Mouse (Mus musculus) heart, embryonic 13.5 days (tissue): ENCODE results near the gene Slc1a7. TPM values are rescaled to one million over a fixed set of nuclear protein-coding genes. Genes with fewer than 3 reads are reported as not detected.

Experiments used
- ATAC-seq: fragments of 200-750 bp; cut with Nextera tagmentation; 2 replicates; pipeline ENCODE4 v1.8.0; 2017; ENCODE audit warnings: moderate TSS enrichment; ENCODE audit not compliant: insufficient number of reproducible peaks, low FRiP score, low TSS enrichment; ENCODE audit errors: extremely low read depth
- H3K27ac ChIP-seq: fragments of 300-500 bp; sonication (generic); replicated peaks from 2 replicates; pipeline ENCODE4 v1.5.1; 2015; ENCODE audit warnings: moderate library complexity, mild to moderate bottlenecking, inconsistent platforms
- H3K27me3 ChIP-seq: fragments of 300-500 bp; sonication (generic); replicated peaks from 2 replicates; pipeline ENCODE4 v1.6.1; 2015; ENCODE audit warnings: mild to moderate bottlenecking, inconsistent platforms
- H3K36me3 ChIP-seq: fragments of 300-500 bp; sonication (generic); 2 replicates; pipeline ENCODE4 v1.6.1; 2015; ENCODE audit warnings: mild to moderate bottlenecking, inconsistent platforms
- H3K4me1 ChIP-seq: fragments of 300-500 bp; sonication (generic); 2 replicates; pipeline ENCODE4 v1.6.1; 2015; ENCODE audit warnings: inconsistent platforms
- H3K4me2 ChIP-seq: fragments of 300-500 bp; sonication (generic); 2 replicates; pipeline ENCODE4 v1.6.1; 2015; ENCODE audit warnings: inconsistent platforms, mild to moderate bottlenecking, moderate library complexity
- H3K4me3 ChIP-seq: fragments of 300-500 bp; sonication (generic); 2 replicates; pipeline ENCODE4 v1.5.1; 2015; ENCODE audit warnings: moderate library complexity, mild to moderate bottlenecking, inconsistent platforms
- H3K9ac ChIP-seq: fragments of 300-500 bp; sonication (generic); 2 replicates; pipeline ENCODE4 v1.6.1; 2015; ENCODE audit warnings: inconsistent platforms, mild to moderate bottlenecking, moderate library complexity
- H3K9me3 ChIP-seq: fragments of 300-500 bp; sonication (generic); 2 replicates; pipeline ENCODE4 v1.6.1; 2016; ENCODE audit warnings: inconsistent platforms
- WGBS: fragments of 180-500 bp; shearing (Covaris S2); methylation state at CpG from one replicate; pipeline ENCODE4 v1.1.7; 2015; ENCODE audit warnings: mixed read lengths; 5-methylcytosine and 5-hydroxymethylcytosine counted together
- polyA plus RNA-seq: library from polyadenylated mRNA; unstranded; fragments of >200 nt; fragmentation: Nextera tagmentation; extraction: Ambion mirVana; gene quantifications from 2 replicates; pipeline ENCODE4 v1.2.1, GENCODE M21; 2015

The Slc1a7 gene
- polyA plus RNA-seq, 1 experiment from 2014 or later, result not detected

GRCm38 (mm10) chr4:108026193-108026592 is 58.1 kb downstream of the Slc1a7 start:
- no peak overlapping the region for H3K4me3 ChIP-seq
- ATAC-seq, result no peak
- no peak overlapping the region for H3K9ac ChIP-seq
- H3K27me3 ChIP-seq, result peaks cover 45% of the 10 kb centered on the region
- WGBS, result 36% methylated on average over 3 of the region's 3 CpGs
- no peaks in the 10 kb centered on the region for H3K36me3 ChIP-seq
- no peak overlapping the region for H3K27ac ChIP-seq
- no peaks in the 10 kb centered on the region for H3K9me3 ChIP-seq
- no peak overlapping the region for H3K4me2 ChIP-seq
- peaks cover 25% of the 10 kb centered on the region for H3K4me1 ChIP-seq

GRCm38 (mm10) chr4:108030888-108031501 is 62.9 kb downstream of the Slc1a7 start:
- Histone ChIP-seq H3K9ac (peak overlapping the region; percentile 78), H3K4me3 (peak overlapping the region; percentile 69), H3K9me3 (no peaks in the 10 kb centered on the region), H3K4me2 (peak overlapping the region; percentile 99), H3K4me1 (peaks cover 24% of the 10 kb centered on the region), H3K36me3 (no peaks in the 10 kb centered on the region), H3K27ac (no peak overlapping the region), H3K27me3 (peaks cover 80% of the 10 kb centered on the region)
- no peak for ATAC-seq
- 5% methylated on average over 22 of the region's 22 CpGs for WGBS

- H3K4me1 ChIP-seq, result peaks cover 24% of the 10 kb centered on the region
- H3K36me3 ChIP-seq, result no peaks in the 10 kb centered on the region
- no peaks in the 10 kb centered on the region for H3K9me3 ChIP-seq
- H3K27me3 ChIP-seq, result peaks cover 77% of the 10 kb centered on the region
- H3K4me3 ChIP-seq, result peak overlapping the region; percentile 69
- peak overlapping the region; percentile 99 for H3K4me2 ChIP-seq
- H3K9ac ChIP-seq, result peak overlapping the region; percentile 78
- no peak overlapping the region for H3K27ac ChIP-seq
- no peak; the same call in 1 of the 2 replicates for ATAC-seq
- WGBS, result under 1% methylated on average over 86 of the region's 86 CpGs
Measured at GRCm38 (mm10) chr4:108031502-108032351, 63.6 kb downstream of the Slc1a7 start.

GRCm38 (mm10) chr4:108032352-108032849 is 64.3 kb downstream of the Slc1a7 start:
- 44% methylated on average over 11 of the region's 11 CpGs for WGBS
- H3K9me3 ChIP-seq, result no peaks in the 10 kb centered on the region
- peaks cover 76% of the 10 kb centered on the region for H3K27me3 ChIP-seq
- H3K27ac ChIP-seq, result no peak overlapping the region
- H3K9ac ChIP-seq, result peak overlapping the region; percentile 78
- H3K4me1 ChIP-seq, result peaks cover 24% of the 10 kb centered on the region
- peak overlapping the region; percentile 99 for H3K4me2 ChIP-seq
- H3K36me3 ChIP-seq, result no peaks in the 10 kb centered on the region
- peak overlapping the region; percentile 69 for H3K4me3 ChIP-seq
- no peak for ATAC-seq

- WGBS, result 82% methylated on average over 8 of the region's 8 CpGs
- ATAC-seq, result no peak
- Histone ChIP-seq H3K4me3 (no peak overlapping the region), H3K36me3 (no peaks in the 10 kb centered on the region), H3K9ac (no peak overlapping the region), H3K4me2 (no peak overlapping the region), H3K27me3 (peaks cover 68% of the 10 kb centered on the region), H3K27ac (no peak overlapping the region), H3K9me3 (no peaks in the 10 kb centered on the region), H3K4me1 (peaks cover 24% of the 10 kb centered on the region)
Measured at GRCm38 (mm10) chr4:108033041-108033764, 65.1 kb downstream of the Slc1a7 start.

- Histone ChIP-seq H3K9me3 (no peaks in the 10 kb centered on the region), H3K36me3 (peaks cover 2% of the 10 kb centered on the region), H3K9ac (no peak overlapping the region), H3K4me2 (no peak overlapping the region), H3K27ac (no peak overlapping the region), H3K4me1 (peaks cover 12% of the 10 kb centered on the region), H3K4me3 (no peak overlapping the region), H3K27me3 (peaks cover 31% of the 10 kb centered on the region)
- 82% methylated on average over 8 of the region's 8 CpGs for WGBS
- ATAC-seq, result no peak
Measured at GRCm38 (mm10) chr4:108037027-108037426, 68.9 kb downstream of the Slc1a7 start.

GRCm38 (mm10) chr4:108045136-108046107 is 77.3 kb downstream of the Slc1a7 start:
- no peak overlapping the region for H3K27ac ChIP-seq
- no peak overlapping the region for H3K4me2 ChIP-seq
- H3K4me1 ChIP-seq, result peaks cover 13% of the 10 kb centered on the region
- no peak overlapping the region for H3K4me3 ChIP-seq
- ATAC-seq, result no peak
- H3K36me3 ChIP-seq, result peaks cover 72% of the 10 kb centered on the region
- 62% methylated on average over 19 of the region's 19 CpGs for WGBS
- H3K9ac ChIP-seq, result peak overlapping the region; percentile 2; the same call in 1 of the 2 replicates
- H3K9me3 ChIP-seq, result no peaks in the 10 kb centered on the region
- H3K27me3 ChIP-seq, result no peaks in the 10 kb centered on the region

GRCm38 (mm10) chr4:108046136-108046535 is 78.0 kb downstream of the Slc1a7 start:
- no peak overlapping the region for H3K27ac ChIP-seq
- H3K4me1 ChIP-seq, result peaks cover 13% of the 10 kb centered on the region
- no peaks in the 10 kb centered on the region for H3K27me3 ChIP-seq
- no peak overlapping the region for H3K4me3 ChIP-seq
- WGBS, result 73% methylated on average over 8 of the region's 8 CpGs
- H3K4me2 ChIP-seq, result no peak overlapping the region
- H3K9me3 ChIP-seq, result no peaks in the 10 kb centered on the region
- no peak overlapping the region for H3K9ac ChIP-seq
- H3K36me3 ChIP-seq, result peaks cover 78% of the 10 kb centered on the region
- no peak for ATAC-seq

GRCm38 (mm10) chr4:108051687-108052274 is 83.6 kb downstream of the Slc1a7 start:
- 68% methylated on average over 10 of the region's 10 CpGs for WGBS
- Histone ChIP-seq H3K27me3 (no peaks in the 10 kb centered on the region), H3K4me2 (no peak overlapping the region), H3K9me3 (no peaks in the 10 kb centered on the region), H3K4me3 (no peak overlapping the region), H3K36me3 (peaks cover 88% of the 10 kb centered on the region), H3K4me1 (peaks cover 20% of the 10 kb centered on the region), H3K9ac (no peak overlapping the region), H3K27ac (no peak overlapping the region)
- no peak for ATAC-seq

- H3K36me3 ChIP-seq, result peaks cover 86% of the 10 kb centered on the region
- H3K9me3 ChIP-seq, result no peaks in the 10 kb centered on the region
- H3K4me1 ChIP-seq, result peaks cover 20% of the 10 kb centered on the region
- no peak overlapping the region for H3K4me3 ChIP-seq
- no peaks in the 10 kb centered on the region for H3K27me3 ChIP-seq
- H3K9ac ChIP-seq, result 0 out of 2 replicates have a peak overlapping the region, but pooled peaks have one; percentile 37
- peak overlapping the region; percentile 18; the same call in 1 of the 2 replicates for H3K4me2 ChIP-seq
- ATAC-seq, result no peak
- WGBS, result 30% methylated on average over 8 of the region's 8 CpGs
- H3K27ac ChIP-seq, result peak overlapping the region; percentile 12; the same call in 1 of the 2 replicates
Measured at GRCm38 (mm10) chr4:108052673-108053072, 84.5 kb downstream of the Slc1a7 start.
